Mouse (Mus musculus): ENCODE measurements around the gene Prune2. TPM values are rescaled to one million over a fixed set of nuclear protein-coding genes. Genes with fewer than 3 reads are reported as not detected.

Gene Prune2
- 0.19 TPM in 1 of 4 replicates, not detected in the others for total RNA-seq (2023)

DNA sequence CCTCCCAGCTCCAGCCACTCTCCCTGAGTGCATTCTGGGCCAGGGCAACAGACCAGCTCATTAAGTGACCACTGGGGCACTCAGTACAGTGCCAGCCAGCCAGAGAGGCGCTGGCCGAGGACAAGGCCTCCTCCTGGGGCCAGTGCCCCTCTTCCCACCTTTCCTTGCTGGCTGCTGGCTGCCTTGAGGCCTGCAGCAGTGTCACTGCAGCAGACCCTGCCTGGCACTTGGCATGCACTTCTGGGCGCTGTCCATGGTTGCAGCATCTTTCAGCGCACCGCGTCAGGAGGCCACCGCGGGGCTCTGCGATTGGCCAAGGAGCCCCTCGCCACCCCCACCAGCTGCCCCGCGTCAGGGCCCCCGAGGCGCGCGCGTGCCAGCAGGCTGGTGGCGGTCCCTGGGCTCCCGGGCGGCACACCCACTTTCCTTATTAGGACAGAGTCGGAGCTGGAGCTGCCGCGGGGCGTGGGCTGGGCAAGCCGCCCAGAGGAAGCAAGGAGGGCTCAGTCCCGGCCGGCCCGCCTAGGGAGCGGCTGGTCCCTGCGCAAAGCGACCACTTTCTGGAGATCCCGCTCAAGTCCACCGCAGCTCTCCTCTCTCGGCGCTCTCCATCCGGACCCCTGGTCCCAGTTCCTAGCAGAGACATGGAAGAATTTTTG lies at the start of gene Prune2:
TSS of gene Prune2 (plus strand) at position 506 of the 659 bp plus-strand sequence.

Other genes with a start within 250 kb of the Prune2 start
- gene Vps13a, start 175.2 kb upstream of the Prune2 start, total RNA-seq (2023), result 82.9 to 90.6 TPM (median 86.1 TPM) in 4 replicates
- not detected in 4 replicates for gene Foxb2, start 82.3 kb upstream of the Prune2 start, total RNA-seq (2023)